Mouse (Mus musculus) embryonic facial prominence, embryonic 12.5 days (tissue): ENCODE data around the gene Olfr860. TPM values are rescaled to one million over a fixed set of nuclear protein-coding genes. Genes with fewer than 3 reads are reported as not detected.
"Not testable (repeated sequence)": the region's sequence is repeated elsewhere in the genome, so short reads cannot be mapped to it uniquely, and the experiment has no call there.

Source experiments
- ATAC-seq: fragments of 200-750 bp; cut with Nextera tagmentation; 2 replicates; pipeline ENCODE4 v1.8.0; 2017; ENCODE audit not compliant: insufficient number of reproducible peaks, insufficient read depth, low FRiP score, low TSS enrichment
- H3K27ac ChIP-seq: fragments of 300-500 bp; sonication (generic); 2 replicates; pipeline ENCODE4 v1.5.1; 2016; ENCODE audit warnings: mild to moderate bottlenecking
- H3K27me3 ChIP-seq: fragments of 300-500 bp; sonication (generic); 2 replicates; pipeline ENCODE4 v1.6.1; 2016; ENCODE audit warnings: mild to moderate bottlenecking, moderate library complexity
- H3K36me3 ChIP-seq: fragments of 300-500 bp; sonication (generic); 2 replicates; pipeline ENCODE4 v1.6.1; 2016; ENCODE audit warnings: mild to moderate bottlenecking
- H3K4me1 ChIP-seq: fragments of 300-500 bp; sonication (generic); 2 replicates; pipeline ENCODE4 v1.6.1; 2016
- H3K4me2 ChIP-seq: fragments of 300-500 bp; sonication (generic); replicated peaks from 2 replicates; pipeline ENCODE4 v1.6.1; 2016; ENCODE audit warnings: mild to moderate bottlenecking, moderate library complexity
- H3K4me3 ChIP-seq: fragments of 300-500 bp; sonication (generic); 2 replicates; pipeline ENCODE4 v1.5.1; 2016; ENCODE audit warnings: mild to moderate bottlenecking
- H3K9ac ChIP-seq: fragments of 300-500 bp; sonication (generic); 2 replicates; pipeline ENCODE4 v1.6.1; 2016; ENCODE audit warnings: mild to moderate bottlenecking, moderate library complexity
- H3K9me3 ChIP-seq: fragments of 300-500 bp; sonication (generic); 2 replicates; pipeline ENCODE4 v1.6.1; 2016; ENCODE audit warnings: mild to moderate bottlenecking, moderate library complexity
- WGBS: fragments of 180-500 bp; shearing (Covaris S2); methylation state at CpG from one replicate; pipeline ENCODE4 v1.1.7; 2016; 5-methylcytosine and 5-hydroxymethylcytosine counted together
- polyA plus RNA-seq: library from polyadenylated mRNA; unstranded; fragments of >200 nt; fragmentation: Nextera tagmentation; extraction: Ambion mirVana; gene quantifications from 2 replicates; pipeline ENCODE4 v1.2.1, GENCODE M21; 2016

Gene Olfr860
- not detected in 2 replicates for polyA plus RNA-seq

DNA sequence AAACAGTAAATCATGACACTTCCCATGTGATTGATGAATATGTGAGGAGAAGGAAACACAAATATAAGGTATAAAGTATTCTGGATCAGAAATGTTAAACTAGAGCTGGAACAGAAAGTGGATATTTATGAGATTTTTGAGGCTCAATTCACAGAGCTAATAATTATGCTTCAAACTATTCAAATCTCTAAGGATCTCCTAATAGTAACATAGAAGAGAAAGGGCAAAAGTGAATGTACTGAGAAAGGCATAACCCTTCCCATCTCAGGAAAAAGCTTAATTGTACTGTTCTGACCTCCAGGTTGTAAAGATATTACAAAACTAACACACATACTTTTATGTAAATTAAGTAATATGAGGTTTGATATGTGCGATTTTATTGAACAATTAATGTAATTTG lies at the start of gene Olfr860:
Gene Olfr860, minus strand, starts transcription at position 101 of the 400 bp plus-strand sequence.
- Histone ChIP-seq H3K4me3 (no peak within 1 kb of the TSS), H3K27me3 (no peaks in the 10 kb centered on the region), H3K9ac (no peak within 1 kb of the TSS), H3K4me1 (no peaks in the 10 kb centered on the region), H3K4me2 (no peak within 1 kb of the TSS), H3K36me3 (no peaks in the 10 kb centered on the region), H3K27ac (no peak within 1 kb of the TSS), H3K9me3 (no peaks in the 10 kb centered on the region)
- WGBS, result 84% methylated on average over 1 of the region's 1 CpGs
- ATAC-seq, result no peak

DNA sequence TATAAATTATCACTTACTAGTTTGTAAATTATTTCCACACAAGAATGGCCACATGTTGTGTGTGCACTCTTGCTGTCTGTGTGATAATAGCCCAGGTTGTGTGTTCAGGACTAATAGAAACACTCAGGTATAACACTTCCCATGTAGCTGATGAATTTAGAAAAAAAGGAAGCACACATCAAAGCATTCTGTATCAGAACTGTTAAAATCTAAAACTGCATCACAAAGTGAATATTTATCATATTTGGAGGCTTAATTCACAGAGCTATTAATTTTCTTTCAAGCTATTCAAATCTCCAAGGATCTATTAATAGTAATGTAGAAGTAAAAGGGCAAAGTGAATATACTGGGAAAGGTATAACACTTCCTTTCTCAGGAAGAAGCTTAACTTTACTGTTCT lies 38.4 kb upstream of the Olfr860 start, which contains the start of gene Olfr862:
Gene Olfr862, minus strand, starts transcription at position 101 of the 400 bp plus-strand sequence.
- no peaks in the 10 kb centered on the region for H3K36me3 ChIP-seq
- H3K9ac ChIP-seq, result no peak within 1 kb of the TSS
- H3K9me3 ChIP-seq, result peaks cover 6% of the 10 kb centered on the region; the same call in 1 of the 2 replicates
- no peak for ATAC-seq
- no peaks in the 10 kb centered on the region for H3K27me3 ChIP-seq
- no peaks in the 10 kb centered on the region for H3K4me1 ChIP-seq
- no peak within 1 kb of the TSS for H3K4me2 ChIP-seq
- no peak within 1 kb of the TSS for H3K27ac ChIP-seq
- H3K4me3 ChIP-seq, result no peak within 1 kb of the TSS

DNA sequence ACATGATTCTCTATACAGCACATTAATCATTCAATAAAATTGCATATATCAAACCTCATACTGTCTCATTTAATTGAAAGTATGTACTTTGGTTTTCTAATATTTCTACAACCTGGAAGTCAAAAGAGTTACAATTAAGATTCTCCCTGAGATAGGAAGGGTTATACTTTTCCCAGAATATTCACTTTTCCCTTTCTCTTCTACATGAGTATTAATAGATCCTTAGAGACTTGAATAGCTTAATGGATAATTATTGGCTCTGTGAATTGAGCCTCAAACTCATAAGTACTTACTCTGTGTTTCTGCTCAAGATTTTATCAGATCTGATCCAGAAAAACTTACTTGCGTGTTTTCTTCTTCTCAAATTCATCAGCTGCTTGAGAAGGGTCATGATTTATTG lies 44.9 kb downstream of the Olfr860 start, which contains the start of gene Olfr859:
Gene Olfr859, plus strand, starts transcription at position 301 of the 400 bp plus-strand sequence.
- not testable (repeated sequence) for H3K27ac ChIP-seq, H3K9me3 ChIP-seq, H3K27me3 ChIP-seq, H3K9ac ChIP-seq, H3K36me3 ChIP-seq, H3K4me1 ChIP-seq, ATAC-seq, H3K4me2 ChIP-seq, H3K4me3 ChIP-seq
- WGBS, result 62% methylated on average over 1 of the region's 1 CpGs

DNA sequence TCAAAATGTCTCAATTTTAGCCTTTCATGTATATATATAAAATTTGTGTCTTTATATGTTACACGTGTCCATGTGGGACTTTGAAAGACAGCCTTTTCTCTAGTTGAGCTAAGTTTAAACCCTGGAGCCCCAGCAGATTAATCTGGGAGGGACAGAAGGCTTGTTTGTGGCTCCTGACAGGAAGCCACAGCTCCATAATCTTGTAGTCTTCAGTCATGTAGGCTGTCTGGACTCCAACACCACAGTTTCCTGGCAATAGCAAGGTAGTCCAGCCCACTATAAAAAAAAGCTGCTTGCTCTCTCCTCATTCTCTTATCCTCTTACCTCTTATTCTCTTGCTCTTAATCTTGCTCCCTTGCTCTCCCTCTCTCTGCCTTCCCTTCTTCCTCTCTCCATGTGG lies 46.5 kb downstream of the Olfr860 start:
- no peak for ATAC-seq
- 61% methylated on average over 1 of the region's 1 CpGs for WGBS

More for the DNA sequence above, 46.5 kb downstream of the Olfr860 start:
- H3K27me3 ChIP-seq, result no peaks in the 10 kb centered on the region
- no peak overlapping the region for H3K4me3 ChIP-seq
- no peak overlapping the region for H3K4me2 ChIP-seq
- no peak overlapping the region for H3K9ac ChIP-seq
- no peaks in the 10 kb centered on the region for H3K9me3 ChIP-seq
- H3K36me3 ChIP-seq, result no peaks in the 10 kb centered on the region
- H3K4me1 ChIP-seq, result no peaks in the 10 kb centered on the region
- H3K27ac ChIP-seq, result no peak overlapping the region

Other genes with a start within 250 kb of the Olfr860 start
- 37.0 and 38.1 TPM in 2 replicates for gene Zfp317, start 227.6 kb downstream of the Olfr860 start, polyA plus RNA-seq
- not detected in 2 replicates for gene Olfr857, start 140.3 kb downstream of the Olfr860 start, polyA plus RNA-seq
- gene Olfr58, start 69.5 kb downstream of the Olfr860 start, polyA plus RNA-seq, result not detected in 2 replicates
- gene Olfr859, start 44.8 kb downstream of the Olfr860 start, polyA plus RNA-seq, result not detected in 2 replicates
- gene Olfr862, start 38.3 kb upstream of the Olfr860 start, polyA plus RNA-seq, result not detected in 2 replicates
- gene Olfr77, start 67.1 kb upstream of the Olfr860 start, polyA plus RNA-seq, result 0.15 and 0.24 TPM in 2 replicates
- not detected in 2 replicates for gene Olfr866, start 178.3 kb upstream of the Olfr860 start, polyA plus RNA-seq
- gene Olfr867, start 207.8 kb upstream of the Olfr860 start, polyA plus RNA-seq, result not detected in 2 replicates
- gene Olfr868, start 248.9 kb upstream of the Olfr860 start, polyA plus RNA-seq, result not detected in 2 replicates